Mouse (Mus musculus) cerebellum, adult 2 months (tissue): ENCODE measurements around the gene Eef1a2.

Experiments
- CTCF ChIP-seq: fragments of 200-500 bp; IDR thresholded peaks from 2 replicates; pipeline ENCODE4 v1.5.1; 2011; ENCODE audit warnings: low read depth, mild to moderate bottlenecking, control low read depth, low read length, moderate library complexity, borderline replicate concordance; ENCODE audit not compliant: insufficient read depth
- POLR2A ChIP-seq: fragments of 200-500 bp; IDR thresholded peaks from 2 replicates; pipeline ENCODE4 v1.6.1; 2011; ENCODE audit warnings: low read length, control low read depth, borderline replicate concordance; ENCODE audit not compliant: insufficient read depth

DNA sequence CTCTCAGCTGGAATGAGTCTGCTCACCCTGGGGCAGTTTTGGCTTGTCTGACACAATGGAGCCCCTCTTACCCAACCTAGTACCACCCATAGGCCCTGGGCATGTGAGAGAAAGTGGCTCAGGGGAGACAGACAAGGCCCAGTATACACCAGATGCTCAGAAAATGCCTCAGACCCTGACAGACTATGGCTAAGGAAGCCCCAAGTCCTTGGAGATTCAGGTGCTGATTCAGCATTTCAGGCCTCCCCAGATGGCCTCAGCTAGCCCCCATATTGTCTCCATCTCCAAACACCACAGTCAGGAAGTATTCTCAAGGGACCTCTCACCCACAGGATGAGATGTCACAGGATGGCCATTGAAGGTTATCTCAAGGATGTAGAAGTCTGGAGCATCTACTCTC is 34.2 kb downstream of the Eef1a2 start:
- TF ChIP-seq CTCF, result no peak
- no peak for TF ChIP-seq POLR2A
